Mouse (Mus musculus) C2C12 (cell line): ENCODE results near the gene Rbpms2.

Experiments
- CEBPB ChIP-seq: IDR thresholded peaks from one replicate; pipeline ENCODE4 v1.6.1; 2011; ENCODE audit warnings: low read depth, mild to moderate bottlenecking, control low read depth, moderate library complexity
- CTCF ChIP-seq: IDR thresholded peaks from one replicate; pipeline ENCODE4 v1.5.1; 2011; ENCODE audit not compliant: control insufficient read depth, insufficient read depth, insufficient read length
- MAX ChIP-seq: IDR thresholded peaks from one replicate; pipeline ENCODE4 v1.6.1; 2011; ENCODE audit warnings: mild to moderate bottlenecking, control low read depth
- USF1 ChIP-seq: IDR thresholded peaks from one replicate; pipeline ENCODE4 v1.6.1; 2011; ENCODE audit warnings: low read depth, mild to moderate bottlenecking, control low read depth, moderate library complexity

DNA sequence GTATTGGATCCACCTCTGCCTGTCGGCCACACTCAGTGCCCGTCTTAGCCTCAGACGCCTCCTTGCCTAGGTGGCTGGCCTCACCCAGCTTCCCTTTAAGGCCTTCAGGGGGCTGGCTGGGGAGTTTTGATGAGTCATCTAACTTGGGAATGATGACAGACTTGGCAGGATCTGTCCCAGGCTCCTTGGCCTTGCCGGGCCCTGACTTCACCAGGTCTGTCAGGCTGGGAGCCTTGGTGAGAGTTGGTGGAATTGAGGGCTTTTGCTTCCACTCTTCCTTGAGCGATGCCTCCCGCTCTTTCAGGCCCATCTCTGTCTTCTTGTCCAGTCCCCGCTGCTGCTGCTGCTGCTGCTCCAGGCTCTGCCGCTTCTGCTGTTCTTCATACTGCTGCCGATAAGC, 72.8 kb downstream of the Rbpms2 start:
- TF ChIP-seq USF1 (no peak), CTCF (no peak), CEBPB (no peak), MAX (no peak)
